Mouse (Mus musculus) testis, adult 2 months (tissue): ENCODE results near the gene Vdac1. TPM values are rescaled to one million over a fixed set of nuclear protein-coding genes. Genes with fewer than 3 reads are reported as not detected.

Source experiments
- H3K27ac ChIP-seq: fragments of 200-500 bp; 2 replicates; pipeline ENCODE4 v1.5.1; 2012; ENCODE audit warnings: low read depth, low read length; ENCODE audit not compliant: control insufficient read depth, insufficient read depth
- H3K27me3 ChIP-seq: fragments of 200-500 bp; 2 replicates; pipeline ENCODE4 v1.6.1; 2012; ENCODE audit warnings: mild to moderate bottlenecking, low read length, moderate library complexity; ENCODE audit not compliant: control insufficient read depth, insufficient read depth
- H3K36me3 ChIP-seq: fragments of 200-500 bp; 2 replicates; pipeline ENCODE4 v1.6.1; 2012; ENCODE audit warnings: mild to moderate bottlenecking, low read length; ENCODE audit not compliant: control insufficient read depth, insufficient read depth
- H3K4me1 ChIP-seq: fragments of 200-500 bp; 2 replicates; pipeline ENCODE4 v1.6.1; 2012; ENCODE audit warnings: low read length; ENCODE audit not compliant: control insufficient read depth, insufficient read depth
- H3K4me3 ChIP-seq: fragments of 200-500 bp; 2 replicates; pipeline ENCODE4 v1.5.1; 2012; ENCODE audit warnings: low read depth, mild to moderate bottlenecking, low read length, moderate library complexity, mixed read lengths; ENCODE audit not compliant: control insufficient read depth
- CTCF ChIP-seq: fragments of 200-500 bp; IDR thresholded peaks from 2 replicates; pipeline ENCODE4 v1.5.1; 2012; ENCODE audit warnings: low read depth, mild to moderate bottlenecking, inconsistent platforms, low read length, moderate library complexity; ENCODE audit not compliant: control insufficient read depth, insufficient read depth, insufficient replicate concordance
- POLR2A ChIP-seq: fragments of 200-500 bp; IDR thresholded peaks from 2 replicates; pipeline ENCODE4 v1.6.1; 2012; ENCODE audit warnings: low read depth, mild to moderate bottlenecking, inconsistent platforms, low read length, moderate library complexity; ENCODE audit not compliant: control insufficient read depth
- polyA plus RNA-seq: library from polyadenylated mRNA; depleted of rRNA; stranded (reverse); fragments of >200 nt; gene quantifications from 2 replicates; pipeline ENCODE4 v1.2.3, GENCODE M21; 2012

Gene Vdac1
- polyA plus RNA-seq, 1 experiment = 16.7 TPM

- Histone ChIP-seq H3K27ac (no peak overlapping the region), H3K36me3 (no peaks in the 10 kb centered on the region), H3K4me3 (no peak overlapping the region), H3K4me1 (no peaks in the 10 kb centered on the region), H3K27me3 (no peaks in the 10 kb centered on the region)
- no peak for TF ChIP-seq POLR2A
- TF ChIP-seq CTCF = no peak
Measured at GRCm38 (mm10) chr11:52324442-52325367, 36.0 kb upstream of the Vdac1 start.

- no peaks in the 10 kb centered on the region for H3K4me1 ChIP-seq
- TF ChIP-seq POLR2A = no peak
- TF ChIP-seq CTCF = no peak
- no peak overlapping the region for H3K27ac ChIP-seq
- H3K36me3 ChIP-seq = no peaks in the 10 kb centered on the region
- H3K4me3 ChIP-seq = no peak overlapping the region
- H3K27me3 ChIP-seq = no peaks in the 10 kb centered on the region
Measured at GRCm38 (mm10) chr11:52327313-52327712, 33.3 kb upstream of the Vdac1 start.

GRCm38 (mm10) chr11:52332421-52333118 is 28.1 kb upstream of the Vdac1 start:
- TF ChIP-seq POLR2A (no peak), CTCF (no peak)
- no peak overlapping the region for H3K4me3 ChIP-seq
- H3K27ac ChIP-seq = no peak overlapping the region
- no peaks in the 10 kb centered on the region for H3K36me3 ChIP-seq
- no peaks in the 10 kb centered on the region for H3K27me3 ChIP-seq
- H3K4me1 ChIP-seq = peaks cover 6% of the 10 kb centered on the region

- Histone ChIP-seq H3K4me3 (no peak overlapping the region), H3K27ac (no peak overlapping the region), H3K27me3 (no peaks in the 10 kb centered on the region), H3K4me1 (peaks cover 6% of the 10 kb centered on the region), H3K36me3 (no peaks in the 10 kb centered on the region)
- TF ChIP-seq CTCF = no peak
- TF ChIP-seq POLR2A = no peak
Measured at GRCm38 (mm10) chr11:52333616-52334015, 27.0 kb upstream of the Vdac1 start.

GRCm38 (mm10) chr11:52335263-52335662 is 25.4 kb upstream of the Vdac1 start:
- Histone ChIP-seq H3K27ac (no peak overlapping the region), H3K27me3 (no peaks in the 10 kb centered on the region), H3K36me3 (no peaks in the 10 kb centered on the region), H3K4me1 (peaks cover 6% of the 10 kb centered on the region), H3K4me3 (no peak overlapping the region)
- no peak for TF ChIP-seq POLR2A
- peak; percentile 65; the same call in 1 of the 2 replicates for TF ChIP-seq CTCF

- Histone ChIP-seq H3K4me1 (peaks cover 6% of the 10 kb centered on the region), H3K27ac (no peak overlapping the region), H3K27me3 (no peaks in the 10 kb centered on the region), H3K36me3 (no peaks in the 10 kb centered on the region), H3K4me3 (no peak overlapping the region)
- TF ChIP-seq POLR2A (no peak), CTCF (no peak)
Measured at GRCm38 (mm10) chr11:52335924-52336323, 24.7 kb upstream of the Vdac1 start.

GRCm38 (mm10) chr11:52337651-52338295 is 22.9 kb upstream of the Vdac1 start:
- Histone ChIP-seq H3K27me3 (no peaks in the 10 kb centered on the region), H3K4me3 (no peak overlapping the region), H3K27ac (no peak overlapping the region), H3K4me1 (peaks cover 7% of the 10 kb centered on the region), H3K36me3 (no peaks in the 10 kb centered on the region)
- no peak for TF ChIP-seq CTCF
- no peak for TF ChIP-seq POLR2A
